Mouse (Mus musculus) liver, embryonic 16.5 days (tissue): ENCODE results near the gene Sorcs3. TPM values are rescaled to one million over a fixed set of nuclear protein-coding genes. Genes with fewer than 3 reads are reported as not detected.

Experiments
- ATAC-seq: fragments of 200-750 bp; cut with Nextera tagmentation; 2 replicates; pipeline ENCODE4 v1.8.0; 2017; ENCODE audit warnings: low read depth, mild to moderate bottlenecking, moderate number of reproducible peaks, moderate library complexity
- H3K27ac ChIP-seq: fragments of 300-500 bp; sonication (generic); 2 replicates; pipeline ENCODE4 v1.5.1; 2014; ENCODE audit warnings: mild to moderate bottlenecking, low read length
- H3K27me3 ChIP-seq: fragments of 300-500 bp; sonication (generic); 2 replicates; pipeline ENCODE4 v1.6.1; 2014; ENCODE audit warnings: low read depth, low read length, mixed read lengths; ENCODE audit not compliant: control insufficient read depth, insufficient read depth
- H3K36me3 ChIP-seq: fragments of 300-500 bp; sonication (generic); 2 replicates; pipeline ENCODE4 v1.6.1; 2014; ENCODE audit warnings: mild to moderate bottlenecking; ENCODE audit not compliant: control insufficient read depth, insufficient read depth
- H3K4me1 ChIP-seq: fragments of 300-500 bp; sonication (generic); 2 replicates; pipeline ENCODE4 v1.6.1; 2014; ENCODE audit warnings: low read depth, low read length, mixed read lengths; ENCODE audit not compliant: control insufficient read depth
- H3K4me2 ChIP-seq: fragments of 300-500 bp; sonication (generic); 2 replicates; pipeline ENCODE4 v1.6.1; 2014; ENCODE audit warnings: low read depth, low read length, mixed read lengths
- H3K4me3 ChIP-seq: fragments of 300-500 bp; sonication (generic); 2 replicates; pipeline ENCODE4 v1.5.1; 2014; ENCODE audit warnings: low read depth, mild to moderate bottlenecking, low read length
- H3K9ac ChIP-seq: fragments of 300-500 bp; sonication (generic); 2 replicates; pipeline ENCODE4 v1.6.1; 2014; ENCODE audit warnings: low read depth, low read length
- H3K9me3 ChIP-seq: fragments of 300-500 bp; sonication (generic); replicated peaks from 2 replicates; pipeline ENCODE4 v1.6.1; 2016; ENCODE audit warnings: low read length; ENCODE audit not compliant: control insufficient read depth
- WGBS: fragments of 180-500 bp; shearing (Covaris S2); extraction: QIAGEN DNeasy Blood & Tissue Kit; methylation state at CpG from one replicate; pipeline ENCODE4 v1.1.7; 2014; ENCODE audit not compliant: insufficient replicate concordance; 5-methylcytosine and 5-hydroxymethylcytosine counted together
- polyA plus RNA-seq: library from polyadenylated mRNA; unstranded; fragments of >200 nt; fragmentation: Nextera tagmentation; extraction: Ambion mirVana; gene quantifications from 2 replicates; pipeline ENCODE4 v1.2.1, GENCODE M21; 2015

The Sorcs3 gene
- 0.04 and 0.08 TPM in 2 replicates for polyA plus RNA-seq

GRCm38 (mm10) chr19:48205929-48206814 is at the start of gene Sorcs3:
Sorcs3 (plus strand) TSS chr19:48206025.
- WGBS = 2% methylated on average over 69 of the region's 70 CpGs
- Histone ChIP-seq H3K9me3 (no peaks in the 10 kb centered on the region), H3K4me1 (no peaks in the 10 kb centered on the region), H3K36me3 (no peaks in the 10 kb centered on the region), H3K9ac (no peak within 1 kb of the TSS), H3K27ac (no peak within 1 kb of the TSS), H3K27me3 (peaks cover 45% of the 10 kb centered on the region), H3K4me3 (peak within 1 kb of the TSS; percentile 1; the same call in 1 of the 2 replicates), H3K4me2 (peak within 1 kb of the TSS; percentile 13; the same call in 1 of the 2 replicates)
- ATAC-seq = no peak

DNA sequence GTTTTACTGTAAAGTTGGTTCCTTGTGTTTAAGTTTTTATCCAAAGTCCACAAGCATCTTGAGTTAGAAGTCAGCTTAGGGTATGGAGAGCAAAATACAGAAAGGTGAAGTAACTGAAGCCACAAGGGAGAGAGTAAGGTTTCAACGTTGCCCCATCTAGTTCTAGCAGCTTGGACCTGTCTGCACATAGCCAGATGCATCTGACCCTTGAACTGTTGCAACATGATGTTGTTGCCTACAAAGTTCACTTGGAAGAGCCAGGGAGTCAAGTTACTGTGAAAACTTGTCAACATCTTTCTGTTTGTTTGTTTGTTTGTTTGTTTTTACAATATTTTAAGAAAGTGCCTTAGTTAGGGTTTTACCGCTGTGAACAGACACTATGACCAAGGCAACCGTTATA is 40.5 kb upstream of the Sorcs3 start:
- WGBS = 69% methylated on average over 3 of the region's 3 CpGs
- ATAC-seq = no peak
- H3K9ac ChIP-seq = no peak overlapping the region

GRCm38 (mm10) chr19:48167110-48167509 is 38.7 kb upstream of the Sorcs3 start:
- H3K9ac ChIP-seq = no peak overlapping the region
- no peaks in the 10 kb centered on the region for H3K27me3 ChIP-seq
- H3K27ac ChIP-seq = no peak overlapping the region
- no peak overlapping the region for H3K4me3 ChIP-seq
- H3K4me2 ChIP-seq = no peak overlapping the region
- H3K9me3 ChIP-seq = no peaks in the 10 kb centered on the region
- ATAC-seq = no peak
- no peaks in the 10 kb centered on the region for H3K36me3 ChIP-seq
- 14% methylated on average over 1 of the region's 1 CpGs for WGBS
- no peaks in the 10 kb centered on the region for H3K4me1 ChIP-seq

More for the DNA sequence above, 40.5 kb upstream of the Sorcs3 start:
- no peaks in the 10 kb centered on the region for H3K9me3 ChIP-seq
- no peaks in the 10 kb centered on the region for H3K27me3 ChIP-seq
- no peak overlapping the region for H3K27ac ChIP-seq
- H3K36me3 ChIP-seq = no peaks in the 10 kb centered on the region
- no peak overlapping the region for H3K4me3 ChIP-seq
- no peak overlapping the region for H3K4me2 ChIP-seq
- H3K4me1 ChIP-seq = no peaks in the 10 kb centered on the region

DNA sequence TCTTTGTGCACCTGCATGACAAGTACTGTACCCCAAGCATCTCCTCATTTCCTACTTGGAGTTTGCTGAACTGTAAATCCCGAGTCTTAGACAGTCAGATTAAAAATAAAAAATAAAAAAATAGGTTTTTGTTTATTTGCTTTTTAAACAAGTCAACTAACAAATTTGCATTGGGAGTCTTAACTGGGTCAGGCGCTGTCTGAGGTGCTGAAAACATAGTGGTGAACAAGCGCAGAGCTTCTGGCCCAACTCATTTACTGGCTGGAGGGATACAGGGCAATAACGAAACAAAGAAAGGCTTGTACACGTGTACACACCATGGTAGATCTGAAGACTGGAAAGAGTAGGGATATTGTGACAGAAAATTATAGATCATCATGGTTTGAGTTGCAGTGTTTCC is 37.5 kb upstream of the Sorcs3 start:
- no peaks in the 10 kb centered on the region for H3K27me3 ChIP-seq
- H3K36me3 ChIP-seq = no peaks in the 10 kb centered on the region
- H3K27ac ChIP-seq = no peak overlapping the region
- no peaks in the 10 kb centered on the region for H3K9me3 ChIP-seq
- 36% methylated on average over 5 of the region's 5 CpGs for WGBS
- no peaks in the 10 kb centered on the region for H3K4me1 ChIP-seq
- no peak for ATAC-seq
- H3K4me3 ChIP-seq = no peak overlapping the region
- no peak overlapping the region for H3K4me2 ChIP-seq
- no peak overlapping the region for H3K9ac ChIP-seq

- no peaks in the 10 kb centered on the region for H3K27me3 ChIP-seq
- H3K4me1 ChIP-seq = no peaks in the 10 kb centered on the region
- no peak overlapping the region for H3K4me2 ChIP-seq
- no peak overlapping the region for H3K27ac ChIP-seq
- WGBS = 52% methylated on average over 4 of the region's 4 CpGs
- H3K9ac ChIP-seq = no peak overlapping the region
- H3K4me3 ChIP-seq = no peak overlapping the region
- H3K9me3 ChIP-seq = no peaks in the 10 kb centered on the region
- H3K36me3 ChIP-seq = no peaks in the 10 kb centered on the region
- ATAC-seq = no peak
These were observed 31.1 kb upstream of the Sorcs3 start for GRCm38 (mm10) chr19:48174717-48175116.

- Histone ChIP-seq H3K27me3 (peaks cover 45% of the 10 kb centered on the region), H3K9me3 (no peaks in the 10 kb centered on the region), H3K9ac (no peak overlapping the region), H3K4me3 (no peak overlapping the region), H3K36me3 (no peaks in the 10 kb centered on the region), H3K27ac (no peak overlapping the region), H3K4me2 (no peak overlapping the region), H3K4me1 (no peaks in the 10 kb centered on the region)
- 5% methylated on average over 22 of the region's 22 CpGs for WGBS
- ATAC-seq = no peak
These were observed 1.8 kb upstream of the Sorcs3 start for GRCm38 (mm10) chr19:48203928-48204470.

- Histone ChIP-seq H3K4me1 (no peaks in the 10 kb centered on the region), H3K4me3 (no peak overlapping the region), H3K27ac (no peak overlapping the region), H3K4me2 (no peak overlapping the region), H3K9me3 (no peaks in the 10 kb centered on the region), H3K9ac (no peak overlapping the region), H3K36me3 (no peaks in the 10 kb centered on the region), H3K27me3 (peaks cover 45% of the 10 kb centered on the region)
- no peak for ATAC-seq
- 2% methylated on average over 8 of the region's 8 CpGs for WGBS
These were observed 1.3 kb upstream of the Sorcs3 start for GRCm38 (mm10) chr19:48204476-48204875.

DNA sequence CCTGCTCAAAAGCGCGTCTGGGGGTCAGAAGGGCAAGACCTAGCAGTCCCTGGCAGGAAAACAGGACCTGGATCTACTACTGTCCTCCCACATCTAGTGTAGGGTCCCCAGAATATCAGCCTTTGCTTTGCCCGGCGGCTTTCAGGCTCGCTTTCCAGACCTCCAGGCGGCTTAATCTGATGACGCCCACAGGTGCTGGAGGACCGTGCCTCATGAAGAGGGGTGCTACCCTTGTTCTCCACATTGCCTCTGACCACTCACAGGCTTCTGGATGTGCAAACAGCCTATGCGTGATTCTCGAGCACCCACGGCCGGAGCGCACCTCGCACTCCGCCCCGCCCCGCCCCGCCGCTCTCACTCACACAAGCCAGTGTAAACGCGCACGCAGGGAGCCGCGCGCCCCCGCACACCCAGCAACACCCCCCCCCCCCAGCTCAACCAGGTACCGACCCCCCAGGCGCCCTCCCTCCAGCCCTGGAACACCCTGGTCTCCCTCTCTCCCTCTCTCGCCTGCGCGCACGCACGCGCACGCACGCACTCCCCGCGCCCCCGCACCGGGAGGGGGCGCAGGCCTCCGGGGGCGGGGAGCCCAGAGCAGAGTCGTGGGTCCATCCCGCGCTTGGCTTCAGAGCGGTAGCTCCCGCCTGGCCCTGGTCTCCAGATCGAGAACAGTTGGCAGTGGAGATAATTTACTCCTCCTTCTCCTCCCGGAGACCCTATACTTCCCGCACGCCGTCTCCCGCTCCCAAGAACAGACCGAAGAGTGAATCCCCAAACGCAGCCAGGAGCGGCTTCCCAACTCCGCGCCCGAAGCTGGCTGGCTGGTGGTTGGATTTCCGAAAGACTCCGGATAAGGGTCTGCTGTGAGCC is 698 bp upstream of the Sorcs3 start:
- H3K4me1 ChIP-seq = no peaks in the 10 kb centered on the region
- no peak overlapping the region for H3K4me3 ChIP-seq
- H3K36me3 ChIP-seq = no peaks in the 10 kb centered on the region
- no peak for ATAC-seq
- no peaks in the 10 kb centered on the region for H3K9me3 ChIP-seq
- H3K9ac ChIP-seq = no peak overlapping the region
- H3K27me3 ChIP-seq = peaks cover 45% of the 10 kb centered on the region
- WGBS = 2% methylated on average over 37 of the region's 62 CpGs
- H3K27ac ChIP-seq = no peak overlapping the region
- 0 out of 2 replicates have a peak overlapping the region, but pooled peaks have one; percentile 13 for H3K4me2 ChIP-seq
